Mouse (Mus musculus): Measurements from ENCODE around the gene Il9r. TPM values are rescaled to one million over a fixed set of nuclear protein-coding genes. Genes with fewer than 3 reads are reported as not detected.

The Il9r gene
- polyA plus RNA-seq (2012; rRNA removed): 0.52 and 0.70 TPM in 2 replicates

GRCm38 (mm10) chr11:32200075-32200601 is at the start of gene Il9r:
Il9r (minus strand) TSS chr11:32200279.

GRCm38 (mm10) chr11:32226124-32226871 is 26.2 kb upstream of the Il9r start, which contains the start of gene Mpg:
Mpg (plus strand) TSS chr11:32226505.

GRCm38 (mm10) chr11:32221951-32222409 is 21.9 kb upstream of the Il9r start, which contains the start of gene Rhbdf1:
Rhbdf1 (minus strand) TSS chr11:32222300.

GRCm38 (mm10) chr11:32205058-32205873 is 5.2 kb upstream of the Il9r start, which contains the start of gene Snrnp25:
Snrnp25 (plus strand) TSS chr11:32205415.

Other genes with a start within 250 kb of the Il9r start
- gene 4930524B15Rik, start 234.7 kb downstream of the Il9r start, polyA plus RNA-seq (2012; rRNA removed): not detected in 2 replicates
- gene Nsg2, start 199.8 kb downstream of the Il9r start, polyA plus RNA-seq (2012; rRNA removed): 0.78 and 2.1 TPM in 2 replicates
- gene Snrnp25, start 5.1 kb upstream of the Il9r start, polyA plus RNA-seq (2012; rRNA removed): 26.2 and 31.0 TPM in 2 replicates
- gene Rhbdf1, start 22.0 kb upstream of the Il9r start, polyA plus RNA-seq (2012; rRNA removed): 234 and 290 TPM in 2 replicates
- 16.3 and 20.6 TPM in 2 replicates for gene Mpg, start 26.2 kb upstream of the Il9r start, polyA plus RNA-seq (2012; rRNA removed)
- 164 and 171 TPM in 2 replicates for gene Nprl3, start 67.4 kb upstream of the Il9r start, polyA plus RNA-seq (2012; rRNA removed)
- gene Hba-x, start 76.1 kb upstream of the Il9r start, polyA plus RNA-seq (2012; rRNA removed): not detected in 2 replicates
- 306 and 812 TPM in 2 replicates for gene Hba-a1, start 83.2 kb upstream of the Il9r start, polyA plus RNA-seq (2012; rRNA removed)
- gene Hbq1b, start 86.7 kb upstream of the Il9r start, polyA plus RNA-seq (2012; rRNA removed): 0.32 and 0.44 TPM in 2 replicates
- gene Hba-a2, start 96.2 kb upstream of the Il9r start, polyA plus RNA-seq (2012; rRNA removed): 555 and 957 TPM in 2 replicates
- not detected in 2 replicates for gene Hbq1a, start 99.8 kb upstream of the Il9r start, polyA plus RNA-seq (2012; rRNA removed)
- 21.3 and 24.1 TPM in 2 replicates for gene Sh3pxd2b, start 147.5 kb upstream of the Il9r start, polyA plus RNA-seq (2012; rRNA removed)